Mouse (Mus musculus): ENCODE results near the gene Hps1.

The Hps1 gene

GRCm38 (mm10) chr19:42753141-42753917 lies 26.4 kb downstream of the Hps1 start:
- no peak for DNase-seq

GRCm38 (mm10) chr19:42752363-42752931 lies 27.3 kb downstream of the Hps1 start, which contains the start of gene Pyroxd2:
Gene Pyroxd2, minus strand, starts transcription at chr19:42752775.
- DNase-seq: peak; percentile 23

GRCm38 (mm10) chr19:42750196-42750595 lies 29.6 kb downstream of the Hps1 start:
- DNase-seq: no peak

GRCm38 (mm10) chr19:42746702-42747101 lies 33.1 kb downstream of the Hps1 start:
- DNase-seq: no peak

- no peak for DNase-seq
These were observed 33.9 kb downstream of the Hps1 start for GRCm38 (mm10) chr19:42745869-42746224.

- DNase-seq: no peak
These were observed 34.5 kb downstream of the Hps1 start for GRCm38 (mm10) chr19:42745084-42745868.

GRCm38 (mm10) chr19:42744162-42744586 lies 35.6 kb downstream of the Hps1 start:
- no peak for DNase-seq

- DNase-seq: no peak
These were observed 36.5 kb downstream of the Hps1 start for GRCm38 (mm10) chr19:42743261-42743660.

GRCm38 (mm10) chr19:42741884-42742283 lies 37.9 kb downstream of the Hps1 start:
- DNase-seq: no peak

- no peak for DNase-seq
These were observed 39.4 kb downstream of the Hps1 start for GRCm38 (mm10) chr19:42740163-42740899.

GRCm38 (mm10) chr19:42739734-42740133 lies 40.0 kb downstream of the Hps1 start:
- DNase-seq: no peak

- no peak for DNase-seq
These were observed 42.0 kb downstream of the Hps1 start for GRCm38 (mm10) chr19:42737753-42738152.

- no peak for DNase-seq
These were observed 44.8 kb downstream of the Hps1 start for GRCm38 (mm10) chr19:42734982-42735381.

- peak; percentile 16 for DNase-seq
These were observed 52.4 kb downstream of the Hps1 start for GRCm38 (mm10) chr19:42727424-42727823.

GRCm38 (mm10) chr19:42726766-42727165 lies 53.0 kb downstream of the Hps1 start:
- no peak for DNase-seq

GRCm38 (mm10) chr19:42725973-42726350 lies 53.8 kb downstream of the Hps1 start:
- DNase-seq: no peak

- peak; percentile 29 for DNase-seq
These were observed 54.5 kb downstream of the Hps1 start for GRCm38 (mm10) chr19:42725056-42725972.

- no peak for DNase-seq
These were observed 56.5 kb downstream of the Hps1 start for GRCm38 (mm10) chr19:42723302-42723701.

GRCm38 (mm10) chr19:42722500-42722899 lies 57.3 kb downstream of the Hps1 start:
- DNase-seq: no peak

- no peak for DNase-seq
These were observed 61.7 kb downstream of the Hps1 start for GRCm38 (mm10) chr19:42718101-42718500.

GRCm38 (mm10) chr19:42717668-42718067 lies 62.1 kb downstream of the Hps1 start:
- no peak for DNase-seq

GRCm38 (mm10) chr19:42716507-42716906 lies 63.3 kb downstream of the Hps1 start:
- DNase-seq: no peak
